Mouse (Mus musculus): ENCODE data around the gene Nfic. TPM values are rescaled to one million over a fixed set of nuclear protein-coding genes. Genes with fewer than 3 reads are reported as not detected.
A peak's percentile ranks its signal among the peaks of the same experiment; 100 is the strongest.

The Nfic gene
- total RNA-seq, 2 experiments from 2014 or later, result 40.7 to 44.6 TPM

- no peak for DNase-seq (ENCODE audit: extremely low spot score in 1 of 2, low spot score in 2 of 2)
- intact Hi-C loops (cut with DNase I), result no loop called here
Observed at GRCm38 (mm10) chr10:81360721-81361120, 94.7 kb downstream of the Nfic start.

DNA sequence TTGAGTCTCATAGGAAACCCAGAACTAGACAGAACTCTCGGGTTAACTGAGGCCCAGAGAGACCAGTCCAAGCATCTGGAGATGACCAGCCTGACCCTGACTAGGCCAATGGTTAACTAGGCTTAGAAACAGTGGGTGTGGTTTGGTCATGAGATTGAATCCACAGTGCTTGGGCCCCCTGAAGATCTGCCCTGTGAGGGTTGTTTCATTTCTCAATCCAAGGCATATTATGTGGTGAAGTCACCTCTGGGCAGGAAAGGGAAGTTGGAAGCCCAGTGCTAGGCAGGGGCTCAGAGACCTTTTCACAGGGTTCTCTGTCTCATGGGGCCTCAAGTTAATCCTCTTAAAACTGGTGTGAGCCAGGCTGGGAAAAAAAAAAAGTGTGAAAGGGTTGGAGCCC, 96.6 kb downstream of the Nfic start:
- intact Hi-C loops (cut with DNase I), result loop anchor here (1.0 kb wide), 1 partner anchor 12 kb away; no protein-coding TSS in a partner anchor
- DNase-seq (ENCODE audit: extremely low spot score in 1 of 2, low spot score in 2 of 2), result no peak

DNA sequence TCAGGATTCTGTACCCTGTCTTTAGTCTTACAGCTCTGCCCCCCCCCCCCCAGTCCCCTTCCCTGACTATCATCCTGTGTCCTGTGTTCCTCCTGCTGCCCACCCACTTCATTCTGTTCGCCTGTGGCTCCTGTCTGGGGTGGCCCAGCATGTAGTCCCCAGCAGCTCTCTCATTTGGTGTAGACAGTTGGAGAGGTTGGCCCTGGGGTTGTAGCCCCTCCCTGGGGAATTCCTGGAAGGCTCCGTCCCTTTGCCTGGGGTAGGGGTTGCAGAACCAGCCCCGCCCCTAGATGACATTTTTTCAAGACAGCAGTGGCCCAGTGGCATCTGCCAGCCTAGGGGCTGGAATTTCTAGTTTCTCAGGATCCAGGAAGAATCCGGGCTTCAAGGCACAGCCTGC, 97.2 kb downstream of the Nfic start:
- intact Hi-C loops (cut with DNase I), result no loop called here
- no peak for DNase-seq (ENCODE audit: extremely low spot score in 1 of 2, low spot score in 2 of 2)

GRCm38 (mm10) chr10:81356991-81357844, 98.2 kb downstream of the Nfic start, which contains the start of gene Mfsd12:
Mfsd12 (plus strand) TSS chr10:81357491.
- intact Hi-C loops (cut with DNase I), result no loop called here
- DNase-seq (ENCODE audit: extremely low spot score in 1 of 2, low spot score in 2 of 2), result peak; percentile 88 to 96

- intact Hi-C loops (cut with DNase I), result no loop called here
- no peak for DNase-seq (ENCODE audit: extremely low spot score in 1 of 2, low spot score in 2 of 2)
Observed at GRCm38 (mm10) chr10:81356352-81356990, 99.0 kb downstream of the Nfic start.

DNA sequence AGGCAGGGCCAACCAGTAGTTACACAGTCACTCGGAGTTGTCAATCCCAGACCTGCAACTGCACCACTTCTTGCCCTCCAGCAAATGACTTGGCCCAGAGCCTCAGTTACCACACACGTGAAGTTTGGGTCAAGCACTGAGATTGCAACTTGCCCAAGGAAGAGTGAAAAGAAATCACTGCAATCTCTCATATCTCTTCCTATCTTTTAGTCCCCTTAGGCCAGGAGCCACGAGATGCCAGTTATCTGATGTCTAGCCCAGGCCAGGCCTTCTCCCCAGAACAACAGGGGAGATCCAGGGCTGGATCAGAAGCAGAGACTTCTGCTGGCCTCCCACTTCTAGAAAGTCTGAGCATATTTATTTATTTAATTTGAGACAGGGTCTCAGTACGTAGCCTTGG, 99.9 kb downstream of the Nfic start:
- no peak for DNase-seq (ENCODE audit: extremely low spot score in 1 of 2, low spot score in 2 of 2)
- intact Hi-C loops (cut with DNase I), result no loop called here

DNA sequence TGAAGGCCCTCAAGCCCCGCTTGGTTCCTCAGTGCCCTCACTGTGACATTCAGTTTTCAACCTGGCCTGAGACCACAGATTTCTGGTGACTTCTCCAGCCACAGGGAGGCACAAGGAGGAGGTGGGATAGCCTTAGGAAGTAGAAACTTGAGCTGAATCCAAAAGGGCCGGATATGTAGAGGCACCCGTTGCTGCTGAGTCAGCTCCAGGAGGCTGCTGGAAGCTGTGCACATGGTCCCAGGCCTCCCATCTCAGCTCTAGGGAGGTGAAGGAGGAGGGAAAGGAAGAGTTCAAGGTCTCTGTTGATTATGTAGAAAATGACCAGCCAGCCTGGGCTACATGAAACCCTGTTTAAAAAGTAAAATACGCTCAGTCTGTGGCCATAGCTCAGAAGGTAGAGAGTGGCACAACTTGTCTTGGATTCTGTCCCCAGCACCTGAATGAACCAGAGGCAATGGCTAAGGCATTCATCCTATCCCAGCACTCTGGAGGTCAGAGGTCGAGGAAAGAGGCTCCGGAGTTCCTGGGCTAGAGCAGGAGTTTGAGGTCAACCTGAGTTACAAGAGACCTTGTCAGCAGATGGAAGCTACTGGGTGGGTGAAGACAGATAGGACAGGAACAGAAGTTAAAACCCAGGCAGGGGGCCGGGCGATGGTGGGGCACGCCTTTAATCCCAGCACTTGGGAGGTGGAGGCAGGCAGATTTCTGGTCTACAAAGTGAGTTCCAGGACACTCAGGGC, 100.5 kb downstream of the Nfic start:
- intact Hi-C loops (cut with DNase I), result no loop called here
- DNase-seq (ENCODE audit: extremely low spot score in 1 of 2, low spot score in 2 of 2), result no peak

- DNase-seq (ENCODE audit: extremely low spot score in 1 of 2, low spot score in 2 of 2), result no peak
- intact Hi-C loops (cut with DNase I), result loop anchor here (2.0 kb wide), 1 partner anchor 61 kb away; the partner anchor contains the start of gene Tjp3
Observed at GRCm38 (mm10) chr10:81351678-81352291, 103.7 kb downstream of the Nfic start.

GRCm38 (mm10) chr10:81350351-81351063, 104.9 kb downstream of the Nfic start, which contains the start of gene Hmg20b:
Hmg20b (minus strand) TSS chr10:81350480.
- DNase-seq (ENCODE audit: extremely low spot score in 1 of 2, low spot score in 2 of 2), result peak; percentile 99 to 100
- intact Hi-C loops (cut with DNase I), result no loop called here

- intact Hi-C loops (cut with DNase I), result loop anchor here (5.0 kb wide), 1 partner anchor 153 kb away; no protein-coding TSS in a partner anchor
- no peak for DNase-seq (ENCODE audit: extremely low spot score in 1 of 2, low spot score in 2 of 2)
Observed at GRCm38 (mm10) chr10:81349961-81350350, 105.5 kb downstream of the Nfic start.

- intact Hi-C loops (cut with DNase I), result loop anchor here (5.0 kb wide), 1 partner anchor 152 kb away; no protein-coding TSS in a partner anchor
Observed at GRCm38 (mm10) chr10:81349146-81349545, 106.3 kb downstream of the Nfic start.

DNA sequence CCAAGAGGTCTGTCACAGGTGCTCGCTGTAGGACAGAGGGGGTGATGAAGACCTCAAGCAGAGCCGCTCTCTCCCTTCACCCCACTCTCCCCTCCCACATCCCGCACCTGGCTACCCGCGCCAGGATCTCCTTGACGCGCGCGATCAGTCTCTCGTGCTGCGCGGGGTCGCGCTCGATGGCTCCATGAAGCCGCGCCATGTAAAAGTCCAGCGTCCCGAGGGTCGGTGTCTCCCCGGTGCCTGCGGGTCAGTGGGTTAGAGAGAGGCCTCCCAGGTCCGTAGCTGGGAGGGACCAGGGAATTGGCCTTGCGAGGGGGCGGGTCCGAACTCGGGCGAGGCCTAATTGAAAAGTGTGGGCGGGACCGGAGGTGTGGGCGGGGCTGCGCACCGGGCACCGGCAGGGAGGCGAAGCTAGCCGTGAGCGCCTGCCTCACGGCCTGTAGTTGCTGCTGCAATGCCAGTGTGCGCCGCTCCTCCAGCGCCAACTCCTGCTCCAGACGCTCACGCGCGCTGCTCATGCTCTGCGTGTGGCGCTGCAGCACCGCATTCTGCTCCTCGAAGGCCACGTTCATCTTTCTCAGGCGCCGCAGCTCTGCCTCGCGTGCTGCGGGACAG, 108.9 kb downstream of the Nfic start:
- intact Hi-C loops (cut with DNase I), result loop anchor here (5.0 kb wide), 1 partner anchor 149 kb away; no protein-coding TSS in a partner anchor
- DNase-seq (ENCODE audit: extremely low spot score in 1 of 2, low spot score in 2 of 2), result peak in 1 of 2 experiments; percentile 76

More at GRCm38 (mm10) chr10:81349146-81349545, 106.3 kb downstream of the Nfic start:
- DNase-seq (ENCODE audit: extremely low spot score in 1 of 2, low spot score in 2 of 2), result peak in 1 of 2 experiments; percentile 66

Small RNAs within 50 kb of the gene (microRNA-seq; reads per million reads assigned to microRNA genes)
- gene Gm25595, result not detected
- not detected for gene Mir1191b
- gene Mir6913, result 4.0 reads per million, percentile 11 among the genes with 10 or more reads in this experiment

Other genes starting within 250 kb of the Nfic start
- 100 to 1,000 TPM; 209 to 222 TPM for gene Atcay, start 224.8 kb downstream of the Nfic start, total RNA-seq (2021)
- 10 to 100 TPM; 62.2 to 63.5 TPM for gene Zfr2, start 222.5 kb downstream of the Nfic start, total RNA-seq (2021)
- 100 to 1,000 TPM; 223 to 225 TPM for gene Matk, start 202.7 kb downstream of the Nfic start, total RNA-seq (2021)
- gene Mrpl54, start 188.7 kb downstream of the Nfic start, total RNA-seq (2021), result 10 to 100 TPM; 47.8 to 52.7 TPM
- 10 to 100 TPM; 23.7 to 32.6 TPM for gene Apba3, start 188.7 kb downstream of the Nfic start, total RNA-seq (2021)
- under 1 TPM; 0.39 to 0.49 TPM for gene Tjp3, start 164.1 kb downstream of the Nfic start, total RNA-seq (2021)
- gene Pip5k1c, start 162.7 kb downstream of the Nfic start, total RNA-seq (2021), result 100 to 1,000 TPM; 336 to 340 TPM
- gene Cactin, start 134.5 kb downstream of the Nfic start, total RNA-seq (2021), result 10 to 100 TPM; 26.4 to 26.7 TPM
- gene Tbxa2r, start 126.9 kb downstream of the Nfic start, total RNA-seq (2021), result 1 to 10 TPM; 1.1 to 2.1 TPM
- gene Gipc3, start 112.4 kb downstream of the Nfic start, total RNA-seq (2021), result under 1 TPM; 0.39 to 0.49 TPM
- gene Hmg20b, start 105.2 kb downstream of the Nfic start, total RNA-seq (2021), result 10 to 100 TPM; 18.3 to 20.3 TPM
- 10 to 100 TPM; 32.8 to 35.9 TPM for gene Mfsd12, start 98.1 kb downstream of the Nfic start, total RNA-seq (2021)
- 1 to 10 TPM; 1.2 to 1.7 TPM for gene 4930404N11Rik, start 89.8 kb downstream of the Nfic start, total RNA-seq (2021)
- 10 to 100 TPM; 85.7 to 94.7 TPM for gene Fzr1, start 77.1 kb downstream of the Nfic start, total RNA-seq (2021)
- gene Dohh, start 71.2 kb downstream of the Nfic start, total RNA-seq (2021), result 10 to 100 TPM; 79.3 to 83.5 TPM
- gene Gm48551, start 71.2 kb downstream of the Nfic start, total RNA-seq (2021), result 1 to 10 TPM; 3.4 to 5.0 TPM
- gene Gm48552, start 66.6 kb downstream of the Nfic start, total RNA-seq (2021), result 1 to 10 TPM; 2.5 to 3.5 TPM
- gene Smim24, start 62.6 kb downstream of the Nfic start, total RNA-seq (2021), result 1 to 10 TPM; 2.0 to 2.2 TPM
- gene Celf5, start 27.1 kb upstream of the Nfic start, total RNA-seq (2021), result 100 to 1,000 TPM; 287 to 297 TPM
- 100 to 1,000 TPM in 1 of 2 experiments, 10 to 100 TPM in 1; 94.8 to 102 TPM for gene Ncln, start 40.8 kb upstream of the Nfic start, total RNA-seq (2021)
- under 1 TPM; 0.18 to 0.28 TPM for gene S1pr4, start 44.5 kb upstream of the Nfic start, total RNA-seq (2021)
- gene Gna15, start 68.6 kb upstream of the Nfic start, total RNA-seq (2021), result 1 to 10 TPM; 2.3 to 2.9 TPM
- gene Gna11, start 89.6 kb upstream of the Nfic start, total RNA-seq (2021), result 100 to 1,000 TPM; 111 to 118 TPM
- gene Aes, start 103.9 kb upstream of the Nfic start, total RNA-seq (2021), result 100 to 1,000 TPM; 542 to 558 TPM
- gene Tle2, start 118.9 kb upstream of the Nfic start, total RNA-seq (2021), result 10 to 100 TPM; 20.9 to 22.4 TPM
- 1 to 10 TPM in 1 of 2 experiments, under 1 TPM in 1; 0.93 to 3.0 TPM for gene Tle6, start 145.4 kb upstream of the Nfic start, total RNA-seq (2021)
- gene BC025920, start 150.6 kb upstream of the Nfic start, total RNA-seq (2021), result 1 to 10 TPM; 1.9 to 2.2 TPM
- gene Sirt6, start 172.2 kb upstream of the Nfic start, total RNA-seq (2021), result 10 to 100 TPM; 28.0 to 29.3 TPM
- gene Ankrd24, start 172.9 kb upstream of the Nfic start, total RNA-seq (2021), result 10 to 100 TPM; 34.1 to 35.1 TPM
- 1 to 10 TPM; 5.0 to 5.7 TPM for gene Gm10778, start 193.4 kb upstream of the Nfic start, total RNA-seq (2021)
- 10 to 100 TPM in 1 of 2 experiments, 1 to 10 TPM in 1; 9.7 to 10.6 TPM for gene Zfp433, start 249.2 kb upstream of the Nfic start, total RNA-seq (2021)